Mouse (Mus musculus): Measurements from ENCODE around the gene Dnajc9. TPM values are rescaled to one million over a fixed set of nuclear protein-coding genes. Genes with fewer than 3 reads are reported as not detected.

Dnajc9 gene
- polyA plus RNA-seq (2014; fragmentation: Nextera tagmentation; extraction: Ambion mirVana): 73.8 and 111 TPM in 2 replicates

GRCm38 (mm10) chr14:20388441-20389129, at the start of gene Dnajc9:
Gene Dnajc9, minus strand, starts transcription at chr14:20388910.
- WGBS: under 1% methylated on average over 59 of the region's 59 CpGs
- Histone ChIP-seq H3K9me3 (ENCODE audit: control insufficient read depth, low read length) (no peaks in the 10 kb centered on the region), H3K27me3 (ENCODE audit: control insufficient read depth, insufficient read depth, low read length) (no peaks in the 10 kb centered on the region), H3K9ac (replicated peaks; ENCODE audit: low read depth, low read length) (peak within 1 kb of the TSS; percentile 52), H3K27ac (ENCODE audit: low read depth, low read length) (peak within 1 kb of the TSS; percentile 68; the same call in 1 of the 2 replicates), H3K4me3 (ENCODE audit: low read depth, low read length) (peak within 1 kb of the TSS; percentile 62), H3K4me2 (ENCODE audit: low read depth, low read length) (peak within 1 kb of the TSS; percentile 63), H3K4me1 (ENCODE audit: control insufficient read depth, insufficient read depth, low read length) (peaks cover 11% of the 10 kb centered on the region), H3K36me3 (ENCODE audit: control insufficient read depth, insufficient read depth, low read length) (peaks cover 6% of the 10 kb centered on the region; the same call in 1 of the 2 replicates)
- peak; percentile 70 for ATAC-seq (ENCODE audit: low read depth)

GRCm38 (mm10) chr14:20436976-20437375, 48.3 kb upstream of the Dnajc9 start:
- no peak for ATAC-seq (ENCODE audit: low read depth)
- Histone ChIP-seq H3K4me3 (ENCODE audit: low read depth, low read length) (no peak overlapping the region), H3K36me3 (ENCODE audit: control insufficient read depth, insufficient read depth, low read length) (no peaks in the 10 kb centered on the region), H3K4me1 (ENCODE audit: control insufficient read depth, insufficient read depth, low read length) (no peaks in the 10 kb centered on the region), H3K27me3 (ENCODE audit: control insufficient read depth, insufficient read depth, low read length) (no peaks in the 10 kb centered on the region), H3K4me2 (ENCODE audit: low read depth, low read length) (no peak overlapping the region), H3K9ac (replicated peaks; ENCODE audit: low read depth, low read length) (no peak overlapping the region), H3K27ac (ENCODE audit: low read depth, low read length) (no peak overlapping the region), H3K9me3 (ENCODE audit: control insufficient read depth, low read length) (no peaks in the 10 kb centered on the region)
- 75% methylated on average over 6 of the region's 6 CpGs for WGBS

- Histone ChIP-seq H3K4me1 (ENCODE audit: control insufficient read depth, insufficient read depth, low read length) (no peaks in the 10 kb centered on the region), H3K9ac (replicated peaks; ENCODE audit: low read depth, low read length) (no peak overlapping the region), H3K4me2 (ENCODE audit: low read depth, low read length) (no peak overlapping the region), H3K36me3 (ENCODE audit: control insufficient read depth, insufficient read depth, low read length) (no peaks in the 10 kb centered on the region), H3K27ac (ENCODE audit: low read depth, low read length) (no peak overlapping the region), H3K27me3 (ENCODE audit: control insufficient read depth, insufficient read depth, low read length) (no peaks in the 10 kb centered on the region), H3K4me3 (ENCODE audit: low read depth, low read length) (no peak overlapping the region), H3K9me3 (ENCODE audit: control insufficient read depth, low read length) (no peaks in the 10 kb centered on the region)
- WGBS: 93% methylated on average over 4 of the region's 4 CpGs
- ATAC-seq (ENCODE audit: low read depth): no peak
Observed at GRCm38 (mm10) chr14:20432420-20432819, 43.7 kb upstream of the Dnajc9 start.

GRCm38 (mm10) chr14:20431726-20432125, 43.0 kb upstream of the Dnajc9 start:
- H3K9ac ChIP-seq (replicated peaks; ENCODE audit: low read depth, low read length): no peak overlapping the region
- no peak for ATAC-seq (ENCODE audit: low read depth)
- WGBS: 86% methylated on average over 6 of the region's 6 CpGs
- no peaks in the 10 kb centered on the region for H3K9me3 ChIP-seq (ENCODE audit: control insufficient read depth, low read length)
- no peaks in the 10 kb centered on the region for H3K36me3 ChIP-seq (ENCODE audit: control insufficient read depth, insufficient read depth, low read length)
- no peaks in the 10 kb centered on the region for H3K27me3 ChIP-seq (ENCODE audit: control insufficient read depth, insufficient read depth, low read length)
- no peak overlapping the region for H3K4me2 ChIP-seq (ENCODE audit: low read depth, low read length)
- no peak overlapping the region for H3K4me3 ChIP-seq (ENCODE audit: low read depth, low read length)
- H3K4me1 ChIP-seq (ENCODE audit: control insufficient read depth, insufficient read depth, low read length): no peaks in the 10 kb centered on the region
- H3K27ac ChIP-seq (ENCODE audit: low read depth, low read length): no peak overlapping the region

- no peak for ATAC-seq (ENCODE audit: low read depth)
- Histone ChIP-seq H3K4me2 (ENCODE audit: low read depth, low read length) (no peak overlapping the region), H3K9ac (replicated peaks; ENCODE audit: low read depth, low read length) (no peak overlapping the region), H3K27ac (ENCODE audit: low read depth, low read length) (no peak overlapping the region), H3K4me1 (ENCODE audit: control insufficient read depth, insufficient read depth, low read length) (no peaks in the 10 kb centered on the region), H3K9me3 (ENCODE audit: control insufficient read depth, low read length) (no peaks in the 10 kb centered on the region), H3K4me3 (ENCODE audit: low read depth, low read length) (no peak overlapping the region), H3K27me3 (ENCODE audit: control insufficient read depth, insufficient read depth, low read length) (no peaks in the 10 kb centered on the region), H3K36me3 (ENCODE audit: control insufficient read depth, insufficient read depth, low read length) (no peaks in the 10 kb centered on the region)
- WGBS: 58% methylated on average over 1 of the region's 1 CpGs
Observed at GRCm38 (mm10) chr14:20429833-20430232, 41.1 kb upstream of the Dnajc9 start.

- H3K4me3 ChIP-seq (ENCODE audit: low read depth, low read length): no peak overlapping the region
- no peak for ATAC-seq (ENCODE audit: low read depth)
- WGBS: 48% methylated on average over 1 of the region's 1 CpGs
Observed at GRCm38 (mm10) chr14:20428593-20428992, 39.9 kb upstream of the Dnajc9 start.

GRCm38 (mm10) chr14:20423046-20423445, 34.3 kb upstream of the Dnajc9 start:
- Histone ChIP-seq H3K9me3 (ENCODE audit: control insufficient read depth, low read length) (no peaks in the 10 kb centered on the region), H3K4me3 (ENCODE audit: low read depth, low read length) (no peak overlapping the region), H3K27me3 (ENCODE audit: control insufficient read depth, insufficient read depth, low read length) (no peaks in the 10 kb centered on the region), H3K9ac (replicated peaks; ENCODE audit: low read depth, low read length) (no peak overlapping the region), H3K4me1 (ENCODE audit: control insufficient read depth, insufficient read depth, low read length) (no peaks in the 10 kb centered on the region), H3K4me2 (ENCODE audit: low read depth, low read length) (no peak overlapping the region), H3K27ac (ENCODE audit: low read depth, low read length) (no peak overlapping the region), H3K36me3 (ENCODE audit: control insufficient read depth, insufficient read depth, low read length) (no peaks in the 10 kb centered on the region)
- 90% methylated on average over 6 of the region's 6 CpGs for WGBS
- ATAC-seq (ENCODE audit: low read depth): no peak

More at GRCm38 (mm10) chr14:20428593-20428992, 39.9 kb upstream of the Dnajc9 start:
- no peak overlapping the region for H3K27ac ChIP-seq (ENCODE audit: low read depth, low read length)
- no peaks in the 10 kb centered on the region for H3K27me3 ChIP-seq (ENCODE audit: control insufficient read depth, insufficient read depth, low read length)
- H3K9me3 ChIP-seq (ENCODE audit: control insufficient read depth, low read length): no peaks in the 10 kb centered on the region
- H3K4me1 ChIP-seq (ENCODE audit: control insufficient read depth, insufficient read depth, low read length): no peaks in the 10 kb centered on the region
- H3K9ac ChIP-seq (replicated peaks; ENCODE audit: low read depth, low read length): no peak overlapping the region
- H3K36me3 ChIP-seq (ENCODE audit: control insufficient read depth, insufficient read depth, low read length): no peaks in the 10 kb centered on the region
- no peak overlapping the region for H3K4me2 ChIP-seq (ENCODE audit: low read depth, low read length)

GRCm38 (mm10) chr14:20422257-20422656, 33.5 kb upstream of the Dnajc9 start:
- Histone ChIP-seq H3K4me1 (ENCODE audit: control insufficient read depth, insufficient read depth, low read length) (no peaks in the 10 kb centered on the region), H3K36me3 (ENCODE audit: control insufficient read depth, insufficient read depth, low read length) (no peaks in the 10 kb centered on the region), H3K27ac (ENCODE audit: low read depth, low read length) (no peak overlapping the region), H3K9ac (replicated peaks; ENCODE audit: low read depth, low read length) (no peak overlapping the region), H3K9me3 (ENCODE audit: control insufficient read depth, low read length) (no peaks in the 10 kb centered on the region), H3K4me3 (ENCODE audit: low read depth, low read length) (no peak overlapping the region), H3K4me2 (ENCODE audit: low read depth, low read length) (no peak overlapping the region), H3K27me3 (ENCODE audit: control insufficient read depth, insufficient read depth, low read length) (no peaks in the 10 kb centered on the region)
- 83% methylated on average over 7 of the region's 7 CpGs for WGBS
- ATAC-seq (ENCODE audit: low read depth): no peak

- no peak overlapping the region for H3K9ac ChIP-seq (replicated peaks; ENCODE audit: low read depth, low read length)
- no peaks in the 10 kb centered on the region for H3K4me1 ChIP-seq (ENCODE audit: control insufficient read depth, insufficient read depth, low read length)
- no peak for ATAC-seq (ENCODE audit: low read depth)
- H3K27me3 ChIP-seq (ENCODE audit: control insufficient read depth, insufficient read depth, low read length): no peaks in the 10 kb centered on the region
- no peak overlapping the region for H3K4me2 ChIP-seq (ENCODE audit: low read depth, low read length)
- no peak overlapping the region for H3K4me3 ChIP-seq (ENCODE audit: low read depth, low read length)
- H3K27ac ChIP-seq (ENCODE audit: low read depth, low read length): no peak overlapping the region
- 53% methylated on average over 1 of the region's 1 CpGs for WGBS
- no peaks in the 10 kb centered on the region for H3K9me3 ChIP-seq (ENCODE audit: control insufficient read depth, low read length)
- H3K36me3 ChIP-seq (ENCODE audit: control insufficient read depth, insufficient read depth, low read length): no peaks in the 10 kb centered on the region
Observed at GRCm38 (mm10) chr14:20400071-20400470, 11.4 kb upstream of the Dnajc9 start.
